Mouse (Mus musculus) kidney, embryonic 15.5 days (tissue): Measurements from ENCODE around the gene Eif3a. TPM values are rescaled to one million over a fixed set of nuclear protein-coding genes. Genes with fewer than 3 reads are reported as not detected.

ENCODE experiments used
- microRNA-seq: library from miRNA; unstranded; fragments of <30 nt; microRNA quantifications from one replicate; pipeline ENCODE4, GENCODE M21; 2016
- polyA plus RNA-seq: library from polyadenylated mRNA; unstranded; fragments of >200 nt; fragmentation: Nextera tagmentation; extraction: Ambion mirVana; gene quantifications from 2 replicates; pipeline ENCODE4 v1.2.1, GENCODE M21; 2015

Gene Eif3a
- polyA plus RNA-seq, 1 experiment from 2014 or later, result 151 TPM

Small RNAs within 50 kb of the gene (microRNA-seq; reads per million reads assigned to microRNA genes)
- gene mmu-mir-3084-1, result not detected

Other genes with a start within 250 kb of the Eif3a start
- gene Cacul1, start 209.6 kb downstream of the Eif3a start, polyA plus RNA-seq, result 24.7 and 24.9 TPM in 2 replicates
- gene Nanos1, start 34.7 kb downstream of the Eif3a start, polyA plus RNA-seq, result 1.1 and 1.5 TPM in 2 replicates
- gene Fam45a, start 20.9 kb upstream of the Eif3a start, polyA plus RNA-seq, result 29.0 and 30.0 TPM in 2 replicates
- gene Sfxn4, start 70.8 kb upstream of the Eif3a start, polyA plus RNA-seq, result 9.5 and 10.6 TPM in 2 replicates
- 134 and 139 TPM in 2 replicates for gene Prdx3, start 83.9 kb upstream of the Eif3a start, polyA plus RNA-seq
- gene Grk5, start 99.1 kb upstream of the Eif3a start, polyA plus RNA-seq, result 2.3 and 2.5 TPM in 2 replicates